20 mouse cellular contexts compared by ENCODE assay signal in genomic region chr3:85764008-85764834, GRCm38 (mm10). TPM values are rescaled to one million over a fixed set of nuclear protein-coding genes. Genes with fewer than 3 reads are reported as not detected.
DNase-seq lines count a peak whose midpoint lies in the region; ATAC-seq and TF ChIP-seq lines count a peak whose summit lies in the region.
"Had no signal": no experiment of that assay in that cellular context is flagged by ENCODE, and none has a peak within 500 bp of the region (broad histone marks: within the 10 kb centered on the region; RNA-seq: fewer than 3 reads in every experiment).

No protein-coding gene starts in this region.

- H3K36me3 ChIP-seq in forebrain, postnatal 0 days (ENCODE audit: insufficient read depth), result no peaks in the 10 kb centered on the region
- H3K36me3 ChIP-seq in midbrain, embryonic 15.5 days (replicated peaks), result no peaks in the 10 kb centered on the region
- H3K36me3 ChIP-seq: lung, embryonic 15.5 days had no signal

- POLR2A ChIA-PET in Patski (lab: Charles Lee), result interaction anchor here (0.7 kb wide), 1 partner anchor 20 kb away, joined by 4 read pairs; no protein-coding TSS in a partner anchor

- TF ChIP-seq CTCF in Patski (IDR thresholded peaks at IDR 0.05), result no peak
- TF ChIP-seq CTCF in forebrain, postnatal 0 days (IDR thresholded peaks at IDR 0.05; ENCODE audit: low read depth), result no peak

- H3K4me1 ChIP-seq in forebrain, postnatal 0 days (ENCODE audit: insufficient read depth), result peaks cover 5% of the 10 kb centered on the region
- peaks cover 9% of the 10 kb centered on the region for H3K4me1 ChIP-seq in midbrain, embryonic 15.5 days
- H3K4me1 ChIP-seq: lung, embryonic 15.5 days had no signal

- H3K27me3 ChIP-seq in Patski, result no peaks in the 10 kb centered on the region
- H3K27me3 ChIP-seq in forebrain, postnatal 0 days (ENCODE audit: insufficient read depth, low read length), result no peaks in the 10 kb centered on the region
- H3K27me3 ChIP-seq in midbrain, embryonic 15.5 days (replicated peaks), result no peaks in the 10 kb centered on the region
- H3K27me3 ChIP-seq: CH12.LX; lung, embryonic 15.5 days had no signal

- in situ Hi-C loops in Patski (cut with MboI; ENCODE audit: low pct_unique_long_range_greater_than_20kb), result no loop called here

- 10% methylated on average over 18 of the region's 18 CpGs for WGBS in forebrain, postnatal 0 days
- WGBS in midbrain, embryonic 15.5 days, result 33% methylated on average over 18 of the region's 18 CpGs

- H3K4me3 ChIP-seq in forebrain, postnatal 0 days (ENCODE audit: low read depth, low read length), result no peak overlapping the region
- no peak overlapping the region for H3K4me3 ChIP-seq in midbrain, embryonic 15.5 days
- H3K4me3 ChIP-seq: erythroblast, embryonic 14.5 days; gastrocnemius, adult 2 months; lung, embryonic 15.5 days had no signal

- no peaks in the 10 kb centered on the region for H3K9me3 ChIP-seq in forebrain, postnatal 0 days (ENCODE audit: low read length)
- H3K9me3 ChIP-seq in midbrain, embryonic 15.5 days, result no peaks in the 10 kb centered on the region
- H3K9me3 ChIP-seq: lung, embryonic 15.5 days had no signal

- H3K4me2 ChIP-seq in forebrain, postnatal 0 days (ENCODE audit: low read depth), result no peak overlapping the region
- H3K4me2 ChIP-seq in midbrain, embryonic 15.5 days, result 0 out of 2 replicates have a peak overlapping the region, but pooled peaks have one; percentile 13
- H3K4me2 ChIP-seq: heart, embryonic 11.5 days; lung, embryonic 15.5 days had no signal

- peak overlapping the region; percentile 2 for H3K27ac ChIP-seq in forebrain, postnatal 0 days (ENCODE audit: low read depth, low read length)
- H3K27ac ChIP-seq in midbrain, embryonic 15.5 days, result no peak overlapping the region
- H3K27ac ChIP-seq: lung, embryonic 15.5 days had no signal

- CTCF ChIA-PET in Patski (lab: Charles Lee), result interaction anchor here (0.7 to 1.6 kb wide), 6 partner anchors 10 to 56 kb away, joined by 3 to 5 read pairs (median 3); no protein-coding TSS in a partner anchor

- ATAC-seq in Patski, result peak; percentile 35
- ATAC-seq in forebrain, postnatal 0 days, result peak; percentile 83
- peak; percentile 71; the same call in 1 of the 2 replicates for ATAC-seq in midbrain, embryonic 15.5 days (replicated peaks)

- no peak overlapping the region for H3K9ac ChIP-seq in forebrain, postnatal 0 days
- H3K9ac ChIP-seq in midbrain, embryonic 15.5 days, result no peak overlapping the region
- H3K9ac ChIP-seq: lung, embryonic 15.5 days had no signal

- peak; percentile 82 for DNase-seq in Muller cell, postnatal 12 days (ENCODE audit: inconsistent ontology term)
- DNase-seq in Patski (ENCODE audit: low read depth, low spot score), result no peak
- peak; percentile 53 for DNase-seq in forebrain, postnatal 0 days
- no peak for DNase-seq in layer of hippocampus, adult 11-12 months (ENCODE audit: low spot score)
- DNase-seq in left cerebral cortex, postnatal 10 days (ENCODE audit: extremely low spot score in 1 of 2, low spot score in 2 of 2), result no peak
- DNase-seq in adrenal gland, postnatal 36 days, result no peak
- DNase-seq: cerebellum, adult 9-10 months; embryo, embryonic 11 days; gastrocnemius, adult 2 months; heart, postnatal 4 days; kidney, adult 2 months; kidney, postnatal 4 days; liver; right cerebral cortex, postnatal 4 days; thymus, postnatal 14 days had no signal

- intact Hi-C loops in left cerebral cortex, postnatal 10 days (cut with DNase I), result no loop called here

RNA-seq across cellular contexts. Expression of gene Fam160a1, which starts 52.9 kb away (rescaled TPM):
- 22.4 TPM for polyA plus RNA-seq in Patski (2021)
- total RNA-seq in forebrain, postnatal 0 days (2014; rRNA removed), result 2.6 and 2.8 TPM in 2 replicates
- polyA plus RNA-seq in forebrain, postnatal 0 days (2015; fragmentation: Nextera tagmentation; extraction: Ambion mirVana), result 0.57 and 0.67 TPM in 2 replicates
- polyA plus RNA-seq in midbrain, embryonic 15.5 days (2015; fragmentation: Nextera tagmentation; extraction: Ambion mirVana), result 0.21 and 0.45 TPM in 2 replicates
- total RNA-seq in left cerebral cortex, postnatal 10 days (2021), result 1 to 10 TPM; 4.2 to 4.4 TPM
- total RNA-seq in adrenal gland, postnatal 36 days (2021), result 1 to 10 TPM; 5.1 to 7.1 TPM

Comparison
In these comparisons a context has a peak if more than half of its experiments do, and no peak if none do; other contexts are left out.
1. DNase-seq: peak in Muller cell, postnatal 12 days (single experiment) and forebrain, postnatal 0 days (single experiment); none in Patski (single experiment), layer of hippocampus, adult 11-12 months (single experiment), left cerebral cortex, postnatal 10 days (0 of 2) and adrenal gland, postnatal 36 days (0 of 2).
2. Peak in every context shown above with its lines, with median percentiles within 50 percentile points of each other: ATAC-seq.